Mouse (Mus musculus) ES-Bruce4 (cell line): ENCODE data around the gene Eps15l1. TPM values are rescaled to one million over a fixed set of nuclear protein-coding genes. Genes with fewer than 3 reads are reported as not detected.

Experiments
- H3K27ac ChIP-seq: 2 replicates; pipeline ENCODE4 v1.5.1; 2012; ENCODE audit warnings: low read length, inconsistent platforms; ENCODE audit not compliant: insufficient read depth
- H3K27me3 ChIP-seq: 2 replicates; pipeline ENCODE4 v1.6.1; 2012; ENCODE audit warnings: mild to moderate bottlenecking, low read length, inconsistent platforms; ENCODE audit not compliant: control insufficient read depth, poor library complexity, insufficient read depth, severe bottlenecking
- H3K36me3 ChIP-seq: 2 replicates; pipeline ENCODE4 v1.6.1; 2012; ENCODE audit warnings: inconsistent platforms, mild to moderate bottlenecking, low read length, moderate library complexity; ENCODE audit not compliant: control insufficient read depth, poor library complexity, insufficient read depth, severe bottlenecking
- H3K4me1 ChIP-seq: one replicate; pipeline ENCODE4 v1.8.1; 2011; ENCODE audit warnings: low read length; ENCODE audit not compliant: control insufficient read depth, insufficient read depth
- H3K4me3 ChIP-seq: 2 replicates; pipeline ENCODE4 v1.5.1; 2011; ENCODE audit warnings: low read depth, mild to moderate bottlenecking, low read length
- H3K9ac ChIP-seq: 2 replicates; pipeline ENCODE4 v1.6.1; 2012; ENCODE audit warnings: low read depth, mild to moderate bottlenecking, inconsistent platforms; ENCODE audit not compliant: poor library complexity, severe bottlenecking
- H3K9me3 ChIP-seq: replicated peaks from 2 replicates; pipeline ENCODE4 v1.6.1; 2012; ENCODE audit warnings: mild to moderate bottlenecking, low read length, inconsistent platforms; ENCODE audit not compliant: control insufficient read depth, poor library complexity, insufficient read depth, severe bottlenecking
- CTCF ChIP-seq: IDR thresholded peaks from one replicate; pipeline ENCODE4 v1.8.1; 2011; ENCODE audit warnings: low read depth, low read length
- EP300 ChIP-seq: IDR thresholded peaks from 2 replicates; pipeline ENCODE4 v1.6.1; 2011; ENCODE audit warnings: low read depth, low read length; ENCODE audit not compliant: insufficient read depth
- POLR2A ChIP-seq: IDR thresholded peaks from one replicate; pipeline ENCODE4 v1.8.1; 2011; ENCODE audit warnings: low read length; ENCODE audit not compliant: insufficient read depth
- polyA plus RNA-seq: library from polyadenylated mRNA; stranded (reverse); fragments of >200 nt; gene quantifications from 2 replicates; pipeline ENCODE4 v1.2.4, GENCODE M21; 2011; ENCODE audit warnings: low read depth; ENCODE audit not compliant: missing spikeins, insufficient read depth, insufficient read length

Gene Eps15l1
- polyA plus RNA-seq, 1 experiment, result 90.9 TPM

- Histone ChIP-seq H3K27me3 (no peaks in the 10 kb centered on the region), H3K27ac (no peak overlapping the region), H3K9ac (no peak overlapping the region), H3K9me3 (no peaks in the 10 kb centered on the region), H3K36me3 (no peaks in the 10 kb centered on the region), H3K4me3 (no peak overlapping the region), H3K4me1 (peaks cover 1% of the 10 kb centered on the region)
- TF ChIP-seq POLR2A (no peak), EP300 (no peak), CTCF (no peak)
Observed at GRCm38 (mm10) chr8:72302986-72303612, 118.2 kb downstream of the Eps15l1 start.

- TF ChIP-seq POLR2A (no peak), EP300 (no peak), CTCF (no peak)
- H3K4me1 ChIP-seq, result peaks cover 1% of the 10 kb centered on the region
- no peaks in the 10 kb centered on the region for H3K36me3 ChIP-seq
- H3K4me3 ChIP-seq, result no peak overlapping the region
- no peak overlapping the region for H3K27ac ChIP-seq
- H3K9ac ChIP-seq, result no peak overlapping the region
- H3K9me3 ChIP-seq, result no peaks in the 10 kb centered on the region
- H3K27me3 ChIP-seq, result no peaks in the 10 kb centered on the region
Observed at GRCm38 (mm10) chr8:72301497-72301896, 119.8 kb downstream of the Eps15l1 start.

- no peaks in the 10 kb centered on the region for H3K27me3 ChIP-seq
- peaks cover 1% of the 10 kb centered on the region for H3K4me1 ChIP-seq
- no peak overlapping the region for H3K27ac ChIP-seq
- no peak overlapping the region for H3K9ac ChIP-seq
- H3K36me3 ChIP-seq, result no peaks in the 10 kb centered on the region
- TF ChIP-seq POLR2A, result no peak
- no peak for TF ChIP-seq CTCF
- no peak for TF ChIP-seq EP300
- no peaks in the 10 kb centered on the region for H3K9me3 ChIP-seq
- no peak overlapping the region for H3K4me3 ChIP-seq
Observed at GRCm38 (mm10) chr8:72300654-72301400, 120.4 kb downstream of the Eps15l1 start.

GRCm38 (mm10) chr8:72298928-72299327, 122.3 kb downstream of the Eps15l1 start:
- no peaks in the 10 kb centered on the region for H3K9me3 ChIP-seq
- no peak overlapping the region for H3K9ac ChIP-seq
- no peaks in the 10 kb centered on the region for H3K27me3 ChIP-seq
- H3K4me1 ChIP-seq, result peaks cover 1% of the 10 kb centered on the region
- H3K36me3 ChIP-seq, result no peaks in the 10 kb centered on the region
- H3K27ac ChIP-seq, result no peak overlapping the region
- no peak overlapping the region for H3K4me3 ChIP-seq
- TF ChIP-seq EP300 (no peak), CTCF (no peak), POLR2A (no peak)

- H3K4me3 ChIP-seq, result no peak overlapping the region
- no peaks in the 10 kb centered on the region for H3K36me3 ChIP-seq
- no peak overlapping the region for H3K9ac ChIP-seq
- H3K27me3 ChIP-seq, result no peaks in the 10 kb centered on the region
- peaks cover 7% of the 10 kb centered on the region for H3K4me1 ChIP-seq
- no peaks in the 10 kb centered on the region for H3K9me3 ChIP-seq
- TF ChIP-seq EP300 (no peak), CTCF (no peak), POLR2A (no peak)
- no peak overlapping the region for H3K27ac ChIP-seq
Observed at GRCm38 (mm10) chr8:72296561-72296960, 124.7 kb downstream of the Eps15l1 start.

- TF ChIP-seq POLR2A, result no peak
- no peak for TF ChIP-seq EP300
- TF ChIP-seq CTCF, result no peak
- Histone ChIP-seq H3K4me3 (no peak overlapping the region), H3K36me3 (no peaks in the 10 kb centered on the region), H3K4me1 (peaks cover 7% of the 10 kb centered on the region), H3K9ac (no peak overlapping the region), H3K27ac (no peak overlapping the region), H3K27me3 (no peaks in the 10 kb centered on the region), H3K9me3 (no peaks in the 10 kb centered on the region)
Observed at GRCm38 (mm10) chr8:72295679-72296078, 125.6 kb downstream of the Eps15l1 start.
